Mouse (Mus musculus) neural tube, embryonic 11.5 days (tissue): ENCODE data around the gene Gpat3. TPM values are rescaled to one million over a fixed set of nuclear protein-coding genes. Genes with fewer than 3 reads are reported as not detected.

Experiments
- ATAC-seq: fragments of 200-750 bp; cut with Nextera tagmentation; 2 replicates; pipeline ENCODE4 v1.8.0; 2017; ENCODE audit warnings: moderate number of reproducible peaks, mild to moderate bottlenecking, moderate TSS enrichment, moderate library complexity; ENCODE audit not compliant: insufficient read depth, low FRiP score, low TSS enrichment
- DNase-seq: peaks from one replicate; pipeline ENCODE4 v3.0.0-alpha.2; 2015; ENCODE audit warnings: low spot score
- H3K27ac ChIP-seq: fragments of 300-500 bp; sonication (generic); 2 replicates; pipeline ENCODE4 v1.5.1; 2014; ENCODE audit warnings: low read depth, mild to moderate bottlenecking, low read length
- H3K27me3 ChIP-seq: fragments of 300-500 bp; sonication (generic); 2 replicates; pipeline ENCODE4 v1.6.1; 2014; ENCODE audit warnings: mild to moderate bottlenecking, low read length, mixed read lengths; ENCODE audit not compliant: control insufficient read depth, insufficient read depth
- H3K36me3 ChIP-seq: fragments of 300-500 bp; sonication (generic); 2 replicates; pipeline ENCODE4 v1.6.1; 2014; ENCODE audit warnings: mild to moderate bottlenecking, low read length, moderate library complexity, mixed read lengths; ENCODE audit not compliant: control insufficient read depth, insufficient read depth
- H3K4me1 ChIP-seq: fragments of 300-500 bp; sonication (generic); 2 replicates; pipeline ENCODE4 v1.6.1; 2014; ENCODE audit warnings: low read length, mixed read lengths; ENCODE audit not compliant: control insufficient read depth, insufficient read depth
- H3K4me2 ChIP-seq: fragments of 300-500 bp; sonication (generic); 2 replicates; pipeline ENCODE4 v1.6.1; 2014; ENCODE audit warnings: low read depth, mild to moderate bottlenecking, moderate library complexity
- H3K4me3 ChIP-seq: fragments of 300-500 bp; sonication (generic); 2 replicates; pipeline ENCODE4 v1.5.1; 2014; ENCODE audit warnings: low read depth, low read length
- H3K9ac ChIP-seq: fragments of 300-500 bp; sonication (generic); 2 replicates; pipeline ENCODE4 v1.6.1; 2014; ENCODE audit warnings: mild to moderate bottlenecking, low read length
- H3K9me3 ChIP-seq: fragments of 300-500 bp; sonication (generic); 2 replicates; pipeline ENCODE4 v1.6.1; 2016; ENCODE audit warnings: low read length; ENCODE audit not compliant: control insufficient read depth
- WGBS: fragments of 180-500 bp; shearing (Covaris S2); extraction: QIAGEN DNeasy Blood & Tissue Kit; methylation state at CpG from one replicate; pipeline ENCODE4 v1.1.7; 2014; 5-methylcytosine and 5-hydroxymethylcytosine counted together
- polyA plus RNA-seq: library from polyadenylated mRNA; unstranded; fragments of >200 nt; fragmentation: Nextera tagmentation; extraction: Ambion mirVana; gene quantifications from 2 replicates; pipeline ENCODE4 v1.2.1, GENCODE M21; 2014

Gpat3 gene
- polyA plus RNA-seq, 1 experiment from 2014 or later = 1.2 TPM

GRCm38 (mm10) chr5:100915411-100915810, 69.9 kb downstream of the Gpat3 start:
- ATAC-seq (no peak), DNase-seq (no peak)
- H3K9me3 ChIP-seq = no peaks in the 10 kb centered on the region
- no peaks in the 10 kb centered on the region for H3K36me3 ChIP-seq
- no peak overlapping the region for H3K4me3 ChIP-seq
- H3K4me1 ChIP-seq = no peaks in the 10 kb centered on the region
- H3K27me3 ChIP-seq = 0 out of 2 replicates have a peak, but pooled peaks cover 2% of the 10 kb centered on the region
- no peak overlapping the region for H3K27ac ChIP-seq
- no peak overlapping the region for H3K9ac ChIP-seq
- WGBS = 51% methylated on average over 5 of the region's 5 CpGs
- no peak overlapping the region for H3K4me2 ChIP-seq

- Histone ChIP-seq H3K9ac (no peak overlapping the region), H3K27ac (no peak overlapping the region)
- WGBS = 80% methylated on average over 8 of the region's 8 CpGs
These were observed 70.9 kb downstream of the Gpat3 start for GRCm38 (mm10) chr5:100916416-100916815.

GRCm38 (mm10) chr5:100917252-100917774, 71.8 kb downstream of the Gpat3 start:
- WGBS = 21% methylated on average over 15 of the region's 15 CpGs
- no peak for ATAC-seq
- no peak overlapping the region for H3K27ac ChIP-seq
- H3K36me3 ChIP-seq = no peaks in the 10 kb centered on the region
- H3K9ac ChIP-seq = no peak overlapping the region
- no peak overlapping the region for H3K4me3 ChIP-seq
- H3K4me2 ChIP-seq = no peak overlapping the region
- no peaks in the 10 kb centered on the region for H3K4me1 ChIP-seq
- peak; percentile 73 for DNase-seq
- H3K9me3 ChIP-seq = no peaks in the 10 kb centered on the region
- H3K27me3 ChIP-seq = 0 out of 2 replicates have a peak, but pooled peaks cover 3% of the 10 kb centered on the region

More at GRCm38 (mm10) chr5:100916416-100916815, 70.9 kb downstream of the Gpat3 start:
- Histone ChIP-seq H3K27me3 (0 out of 2 replicates have a peak, but pooled peaks cover 3% of the 10 kb centered on the region), H3K4me1 (no peaks in the 10 kb centered on the region), H3K4me3 (no peak overlapping the region), H3K4me2 (no peak overlapping the region), H3K36me3 (no peaks in the 10 kb centered on the region), H3K9me3 (no peaks in the 10 kb centered on the region)
- ATAC-seq = no peak
- DNase-seq = no peak

DNA sequence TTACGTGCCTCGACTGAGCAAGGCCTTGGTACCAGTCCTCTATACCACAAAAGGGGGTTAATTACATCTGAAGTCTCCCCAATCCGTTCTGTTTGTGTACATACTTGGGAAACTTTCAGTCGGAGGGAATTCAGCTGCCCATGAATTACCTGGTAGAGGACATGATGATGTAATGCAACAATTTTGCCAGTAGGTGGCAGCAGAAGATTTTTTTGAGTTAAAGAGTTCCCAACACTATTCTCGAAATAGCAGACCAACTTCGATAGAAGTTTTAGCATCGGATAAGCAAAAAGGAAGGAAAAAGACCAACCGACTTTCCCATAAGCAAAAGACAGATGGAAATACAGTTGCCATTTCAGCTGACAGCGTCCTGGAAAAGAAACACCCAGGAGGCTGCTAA, 73.6 kb downstream of the Gpat3 start:
- WGBS = 23% methylated on average over 9 of the region's 9 CpGs
- Histone ChIP-seq H3K36me3 (no peaks in the 10 kb centered on the region), H3K9me3 (no peaks in the 10 kb centered on the region), H3K4me1 (no peaks in the 10 kb centered on the region), H3K9ac (no peak overlapping the region), H3K27me3 (0 out of 2 replicates have a peak, but pooled peaks cover 3% of the 10 kb centered on the region), H3K4me2 (no peak overlapping the region), H3K27ac (no peak overlapping the region), H3K4me3 (no peak overlapping the region)
- no peak for DNase-seq
- ATAC-seq = no peak

GRCm38 (mm10) chr5:100929698-100930097, 84.2 kb downstream of the Gpat3 start:
- no peaks in the 10 kb centered on the region for H3K4me1 ChIP-seq
- H3K27ac ChIP-seq = no peak overlapping the region
- H3K4me2 ChIP-seq = no peak overlapping the region
- 75% methylated on average over 2 of the region's 2 CpGs for WGBS
- no peak overlapping the region for H3K4me3 ChIP-seq
- ATAC-seq = no peak
- H3K9ac ChIP-seq = no peak overlapping the region
- no peaks in the 10 kb centered on the region for H3K27me3 ChIP-seq
- DNase-seq = no peak
- no peaks in the 10 kb centered on the region for H3K36me3 ChIP-seq
- no peaks in the 10 kb centered on the region for H3K9me3 ChIP-seq

DNA sequence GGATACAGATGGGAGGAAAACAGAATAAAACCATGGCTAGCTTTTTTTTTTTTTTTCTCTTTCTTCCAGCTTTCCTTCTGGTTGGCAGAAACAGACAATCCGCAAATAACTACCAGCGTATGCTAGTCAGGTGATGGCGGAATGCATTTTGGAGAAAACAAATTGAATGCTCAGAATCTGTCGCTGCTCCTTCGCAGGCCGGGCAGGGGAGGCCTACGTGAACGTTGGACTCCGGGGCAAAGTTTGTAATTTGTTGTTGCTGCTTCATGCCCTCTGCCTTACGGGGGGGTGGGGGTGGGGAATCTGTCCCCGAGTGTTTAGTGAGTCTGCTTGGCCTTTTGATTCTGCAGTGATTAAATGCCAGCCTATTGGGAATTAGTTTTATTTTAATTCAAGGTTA, 98.2 kb downstream of the Gpat3 start:
- ATAC-seq (no peak), DNase-seq (no peak)
- Histone ChIP-seq H3K27me3 (no peaks in the 10 kb centered on the region), H3K36me3 (no peaks in the 10 kb centered on the region), H3K4me1 (no peaks in the 10 kb centered on the region), H3K27ac (no peak overlapping the region), H3K9ac (no peak overlapping the region), H3K4me3 (no peak overlapping the region), H3K9me3 (no peaks in the 10 kb centered on the region), H3K4me2 (no peak overlapping the region)
- WGBS = 47% methylated on average over 11 of the region's 11 CpGs

DNA sequence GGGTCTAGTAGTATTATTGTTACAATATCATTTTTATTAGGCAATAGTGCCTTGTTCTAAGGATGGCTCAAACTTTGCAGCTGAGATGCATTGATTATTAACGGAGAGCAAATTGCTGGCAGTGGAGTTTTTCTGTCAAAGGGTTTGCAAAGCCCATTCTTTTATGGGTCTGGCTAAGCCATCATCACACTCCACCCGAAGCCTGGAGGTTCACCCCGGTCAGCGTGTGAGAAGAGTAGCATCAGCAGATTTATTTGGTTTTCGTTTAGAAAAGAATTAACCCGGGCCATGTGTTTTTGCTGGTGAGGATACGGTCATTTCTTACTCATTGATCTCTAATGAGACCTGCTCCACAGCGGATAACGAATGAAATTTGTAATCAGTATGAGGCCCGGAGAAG, 99.8 kb downstream of the Gpat3 start:
- Histone ChIP-seq H3K27me3 (no peaks in the 10 kb centered on the region), H3K36me3 (no peaks in the 10 kb centered on the region), H3K9me3 (no peaks in the 10 kb centered on the region), H3K4me3 (no peak overlapping the region), H3K4me2 (no peak overlapping the region), H3K4me1 (no peaks in the 10 kb centered on the region), H3K27ac (no peak overlapping the region), H3K9ac (no peak overlapping the region)
- ATAC-seq (no peak), DNase-seq (no peak)
- 68% methylated on average over 10 of the region's 10 CpGs for WGBS

Other genes with a start within 250 kb of the Gpat3 start
- 57.1 and 59.5 TPM in 2 replicates for gene Coq2, start 170.6 kb upstream of the Gpat3 start, polyA plus RNA-seq
- gene Hpse, start 126.0 kb upstream of the Gpat3 start, polyA plus RNA-seq = 1.7 TPM in 2 replicates
- 19.8 and 24.0 TPM in 2 replicates for gene Helq, start 47.1 kb upstream of the Gpat3 start, polyA plus RNA-seq
- 168 and 172 TPM in 2 replicates for gene Mrps18c, start 47.1 kb upstream of the Gpat3 start, polyA plus RNA-seq
- 21.9 and 22.7 TPM in 2 replicates for gene Abraxas1, start 24.7 kb upstream of the Gpat3 start, polyA plus RNA-seq